In genomic region chr10:92079421-92079820, GRCm38 (mm10) we compare ENCODE assay signal across 18 mouse cellular contexts.
DNase-seq lines count a peak whose midpoint lies in the region; ATAC-seq lines count a peak whose summit lies in the region.
"Had no signal": no experiment of that assay in that cellular context is flagged by ENCODE, and none has a peak within 500 bp of the region (broad histone marks: within the 10 kb centered on the region; RNA-seq: fewer than 3 reads in every experiment).

No protein-coding gene starts in this region.

- no peak for DNase-seq in kidney, postnatal 10 days
- peak; percentile 61 for DNase-seq in embryo, embryonic 10 days (ENCODE audit: low spot score)
- peak; percentile 64 for DNase-seq in embryo, embryonic 10.5 days (ENCODE audit: low spot score)
- DNase-seq in spleen, postnatal 10 days (ENCODE audit: low spot score in 2 of 2) = no peak
- DNase-seq in urinary bladder, postnatal 25 days (ENCODE audit: low spot score) = no peak
- no peak for DNase-seq in gastrocnemius, postnatal 10 days
- DNase-seq: cerebellum, adult 9-10 months; gastrocnemius, postnatal 14 days; heart, adult 2 months; kidney, postnatal 25 days; lung, postnatal 14 days; right cerebral cortex, postnatal 4 days; thymus, postnatal 4 days had no signal

- no peak overlapping the region for H3K4me3 ChIP-seq in kidney, embryonic 16.5 days (ENCODE audit: low read length)
- no peak overlapping the region for H3K4me3 ChIP-seq in hindbrain, embryonic 15.5 days
- H3K4me3 ChIP-seq: heart, adult 2 months; heart, embryonic 15.5 days; limb, embryonic 15.5 days; megakaryocyte, embryonic 14.5 days had no signal

- no peak overlapping the region for H3K4me2 ChIP-seq in kidney, embryonic 16.5 days (replicated peaks; ENCODE audit: low read depth, low read length)
- H3K4me2 ChIP-seq in hindbrain, embryonic 15.5 days = no peak overlapping the region
- H3K4me2 ChIP-seq: heart, embryonic 15.5 days; limb, embryonic 15.5 days had no signal

- 35% methylated on average over 4 of the region's 4 CpGs for WGBS in kidney, embryonic 16.5 days
- 13% methylated on average over 4 of the region's 4 CpGs for WGBS in hindbrain, embryonic 15.5 days

- no peaks in the 10 kb centered on the region for H3K9me3 ChIP-seq in kidney, embryonic 16.5 days (ENCODE audit: low read length)
- no peaks in the 10 kb centered on the region for H3K9me3 ChIP-seq in hindbrain, embryonic 15.5 days
- H3K9me3 ChIP-seq: heart, embryonic 15.5 days; limb, embryonic 15.5 days had no signal

- H3K9ac ChIP-seq in kidney, embryonic 16.5 days (replicated peaks; ENCODE audit: low read length) = no peak overlapping the region
- no peak overlapping the region for H3K9ac ChIP-seq in hindbrain, embryonic 15.5 days
- H3K9ac ChIP-seq: heart, embryonic 15.5 days; limb, embryonic 15.5 days had no signal

- no peaks in the 10 kb centered on the region for H3K36me3 ChIP-seq in kidney, embryonic 16.5 days (ENCODE audit: insufficient read depth, low read length)
- H3K36me3 ChIP-seq in hindbrain, embryonic 15.5 days = peaks cover 7% of the 10 kb centered on the region; the same call in 1 of the 2 replicates
- H3K36me3 ChIP-seq: heart, embryonic 15.5 days; limb, embryonic 15.5 days had no signal

- H3K4me1 ChIP-seq in kidney, embryonic 16.5 days (ENCODE audit: insufficient read depth, low read length) = peaks cover 7% of the 10 kb centered on the region; the same call in 1 of the 2 replicates
- H3K4me1 ChIP-seq in hindbrain, embryonic 15.5 days (replicated peaks) = peaks cover 40% of the 10 kb centered on the region
- H3K4me1 ChIP-seq: heart, embryonic 15.5 days; limb, embryonic 15.5 days; megakaryocyte, embryonic 14.5 days had no signal

- ATAC-seq in kidney, embryonic 16.5 days (ENCODE audit: low FRiP score, low TSS enrichment) = peak; percentile 76; the same call in 1 of the 2 replicates
- no peak for ATAC-seq in hindbrain, embryonic 15.5 days (ENCODE audit: low FRiP score, low read depth)

- H3K27me3 ChIP-seq in kidney, embryonic 16.5 days (ENCODE audit: insufficient read depth, low read length) = no peaks in the 10 kb centered on the region
- no peaks in the 10 kb centered on the region for H3K27me3 ChIP-seq in hindbrain, embryonic 15.5 days
- H3K27me3 ChIP-seq: heart, embryonic 15.5 days; limb, embryonic 15.5 days; megakaryocyte, embryonic 14.5 days had no signal

- H3K27ac ChIP-seq in kidney, embryonic 16.5 days (ENCODE audit: low read length) = no peak overlapping the region
- H3K27ac ChIP-seq in hindbrain, embryonic 15.5 days (replicated peaks) = peak overlapping the region; percentile 28; the same call in 1 of the 2 replicates
- H3K27ac ChIP-seq: heart, adult 2 months; heart, embryonic 15.5 days; limb, embryonic 15.5 days had no signal

Comparison
In these comparisons a context has a peak if more than half of its experiments do, and no peak if none do; other contexts are left out.
1. DNase-seq: peak in embryo, embryonic 10 days (single experiment) and embryo, embryonic 10.5 days (single experiment); none in kidney, postnatal 10 days (single experiment), spleen, postnatal 10 days (0 of 2), urinary bladder, postnatal 25 days (single experiment) and gastrocnemius, postnatal 10 days (single experiment).